Mouse (Mus musculus) cerebellum, adult 2 months (tissue): ENCODE results near the gene Srsf7. TPM values are rescaled to one million over a fixed set of nuclear protein-coding genes. Genes with fewer than 3 reads are reported as not detected.

Source experiments
- DNase-seq, 2 experiments: peaks; one replicate each; pipeline ENCODE4 v3.0.0; 2021
- H3K27ac ChIP-seq: fragments of 200-500 bp; 2 replicates; pipeline ENCODE4 v1.5.1; 2012; ENCODE audit warnings: low read length, control low read depth, inconsistent platforms; ENCODE audit not compliant: insufficient read depth
- H3K27me3 ChIP-seq: fragments of 200-500 bp; 2 replicates; pipeline ENCODE4 v1.6.1; 2012; ENCODE audit warnings: inconsistent platforms, mild to moderate bottlenecking, low read length, moderate library complexity; ENCODE audit not compliant: control insufficient read depth, insufficient read depth
- H3K4me1 ChIP-seq: fragments of 200-500 bp; 2 replicates; pipeline ENCODE4 v1.6.1; 2011; ENCODE audit warnings: low read length; ENCODE audit not compliant: control insufficient read depth, insufficient read depth
- H3K4me3 ChIP-seq: fragments of 200-500 bp; replicated peaks from 2 replicates; pipeline ENCODE3; 2011; ENCODE audit warnings: mild to moderate bottlenecking, low read depth, low read length, control low read depth; ENCODE audit not compliant: insufficient read depth
- CTCF ChIP-seq: fragments of 200-500 bp; IDR thresholded peaks from 2 replicates; pipeline ENCODE4 v1.5.1; 2011; ENCODE audit warnings: low read depth, mild to moderate bottlenecking, control low read depth, low read length, moderate library complexity, borderline replicate concordance; ENCODE audit not compliant: insufficient read depth
- POLR2A ChIP-seq: fragments of 200-500 bp; IDR thresholded peaks from 2 replicates; pipeline ENCODE4 v1.6.1; 2011; ENCODE audit warnings: low read length, control low read depth, borderline replicate concordance; ENCODE audit not compliant: insufficient read depth
- WGBS: fragments of 180-500 bp; shearing (Covaris S2); methylation state at CpG from one replicate; pipeline ENCODE4 v1.1.7; 2018; 5-methylcytosine and 5-hydroxymethylcytosine counted together
- polyA plus RNA-seq: library from polyadenylated mRNA; depleted of rRNA; stranded (reverse); fragments of >200 nt; gene quantifications from 2 replicates; pipeline ENCODE4 v1.2.3, GENCODE M21; 2012

The Srsf7 gene
- polyA plus RNA-seq, 1 experiment = 124 TPM

DNA sequence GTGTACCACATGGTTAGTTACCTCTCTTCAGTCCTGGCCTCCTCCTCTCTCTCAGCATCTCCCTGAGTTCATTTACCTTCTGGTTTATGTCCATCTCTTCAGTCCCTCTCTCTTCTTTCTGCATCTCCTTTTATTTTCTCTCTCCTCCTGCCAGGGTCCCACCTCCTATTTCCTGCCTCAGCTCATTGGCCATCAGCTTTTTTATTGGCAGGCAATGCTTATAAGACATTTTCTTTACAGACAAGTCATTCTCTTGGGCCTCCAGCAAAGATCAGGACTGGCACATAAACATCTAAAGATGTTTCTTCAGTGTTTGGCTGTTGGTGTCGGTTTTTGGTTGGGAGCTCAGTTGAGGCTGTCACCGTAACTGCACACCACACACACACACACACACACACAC, 33.4 kb downstream of the Srsf7 start:
- TF ChIP-seq CTCF = no peak
- no peak for TF ChIP-seq POLR2A

DNA sequence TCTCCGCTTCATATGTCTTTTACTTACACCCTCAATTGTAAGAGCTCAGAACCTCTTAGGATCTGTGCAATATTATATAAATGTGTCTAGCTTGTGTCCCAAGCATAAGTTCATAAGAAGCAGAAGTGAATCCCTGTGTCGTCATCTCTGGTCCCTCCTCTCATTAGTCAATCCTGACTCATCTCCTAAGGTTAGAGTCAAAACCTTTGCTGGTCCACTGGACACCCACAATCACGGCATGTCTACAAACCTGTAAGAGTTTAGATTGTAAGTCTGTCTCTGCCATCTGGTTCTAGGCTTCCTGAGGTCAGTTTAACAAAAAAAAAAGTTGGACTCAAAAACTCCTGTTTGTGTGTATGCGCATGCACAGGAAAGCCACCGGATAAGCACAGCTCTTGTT, 34.3 kb downstream of the Srsf7 start:
- Histone ChIP-seq H3K4me3 (no peak overlapping the region), H3K4me1 (peaks cover 25% of the 10 kb centered on the region), H3K27me3 (no peaks in the 10 kb centered on the region), H3K27ac (no peak overlapping the region)
- TF ChIP-seq CTCF (no peak), POLR2A (no peak)
- no peak for DNase-seq
- 94% methylated on average over 5 of the region's 5 CpGs for WGBS

More for the DNA sequence above, 33.4 kb downstream of the Srsf7 start:
- 98% methylated on average over 2 of the region's 2 CpGs for WGBS
- DNase-seq = no peak
- no peak overlapping the region for H3K27ac ChIP-seq
- no peaks in the 10 kb centered on the region for H3K27me3 ChIP-seq
- no peak overlapping the region for H3K4me3 ChIP-seq
- H3K4me1 ChIP-seq = peaks cover 16% of the 10 kb centered on the region

DNA sequence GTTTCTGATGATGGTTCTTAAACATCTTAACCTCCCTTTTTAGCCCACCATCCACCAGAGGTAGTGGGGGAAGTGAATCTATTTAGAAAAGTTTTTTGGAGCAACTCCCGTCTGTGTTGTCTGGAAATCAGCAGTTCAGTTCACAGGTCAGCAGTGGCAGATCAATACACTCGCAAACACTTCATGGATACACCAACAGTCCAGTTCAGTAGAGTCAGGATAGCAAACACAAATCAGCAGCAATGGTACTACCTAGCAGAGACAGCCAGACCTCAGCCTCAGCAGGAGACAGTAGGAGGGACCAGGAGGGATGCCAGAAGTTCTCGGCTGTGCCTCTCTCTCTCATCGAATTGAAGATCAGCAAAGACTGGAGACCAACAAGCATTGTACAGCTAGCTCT, 35.2 kb downstream of the Srsf7 start:
- Histone ChIP-seq H3K27ac (no peak overlapping the region), H3K4me3 (no peak overlapping the region), H3K27me3 (no peaks in the 10 kb centered on the region), H3K4me1 (peaks cover 33% of the 10 kb centered on the region)
- no peak for DNase-seq
- TF ChIP-seq POLR2A (no peak), CTCF (no peak)
- 61% methylated on average over 4 of the region's 4 CpGs for WGBS

DNA sequence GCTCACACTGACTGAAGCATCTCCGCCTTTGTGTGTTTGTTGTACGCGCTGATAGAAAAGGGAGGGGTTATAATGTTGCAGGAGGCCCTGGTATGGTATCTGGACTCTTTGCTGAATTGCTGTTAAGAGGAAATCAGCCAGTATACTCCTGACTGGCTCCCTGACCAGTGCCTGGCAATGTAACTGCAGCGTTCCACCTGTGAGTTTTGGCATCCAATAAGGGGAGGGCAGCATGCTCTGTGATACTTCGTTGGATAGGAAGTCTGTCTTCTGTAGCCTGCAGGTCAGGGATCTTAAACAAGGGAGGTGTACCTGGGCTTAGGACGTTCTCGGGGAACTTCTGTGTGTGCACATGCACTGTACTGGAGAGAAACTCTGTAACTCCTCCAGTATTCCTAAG, 36.2 kb downstream of the Srsf7 start:
- Histone ChIP-seq H3K27me3 (no peaks in the 10 kb centered on the region), H3K4me3 (no peak overlapping the region), H3K27ac (no peak overlapping the region), H3K4me1 (peaks cover 35% of the 10 kb centered on the region)
- TF ChIP-seq POLR2A = no peak
- TF ChIP-seq CTCF = no peak
- 18% methylated on average over 7 of the region's 7 CpGs for WGBS
- DNase-seq = peak; percentile 76 to 85

DNA sequence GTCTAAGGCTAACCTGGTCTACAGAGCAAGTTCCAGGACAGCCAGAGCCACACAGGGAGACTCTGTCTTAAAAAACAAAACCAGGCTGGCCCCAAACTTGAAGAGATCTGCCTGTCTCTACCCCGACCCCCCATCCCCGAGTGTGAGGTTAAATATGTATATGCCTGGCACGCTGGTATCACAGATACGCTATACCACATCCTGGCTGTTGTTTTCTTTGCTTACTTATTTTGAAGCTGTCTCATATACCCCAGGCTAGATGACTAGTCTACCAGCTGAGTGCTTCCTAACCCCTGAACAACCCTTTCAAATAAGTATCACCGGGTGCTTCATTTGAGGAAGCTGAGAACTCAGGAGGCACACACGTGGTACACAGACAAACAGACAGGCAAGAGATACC, 37.3 kb downstream of the Srsf7 start:
- TF ChIP-seq CTCF (no peak), POLR2A (no peak)
- 96% methylated on average over 6 of the region's 6 CpGs for WGBS

DNA sequence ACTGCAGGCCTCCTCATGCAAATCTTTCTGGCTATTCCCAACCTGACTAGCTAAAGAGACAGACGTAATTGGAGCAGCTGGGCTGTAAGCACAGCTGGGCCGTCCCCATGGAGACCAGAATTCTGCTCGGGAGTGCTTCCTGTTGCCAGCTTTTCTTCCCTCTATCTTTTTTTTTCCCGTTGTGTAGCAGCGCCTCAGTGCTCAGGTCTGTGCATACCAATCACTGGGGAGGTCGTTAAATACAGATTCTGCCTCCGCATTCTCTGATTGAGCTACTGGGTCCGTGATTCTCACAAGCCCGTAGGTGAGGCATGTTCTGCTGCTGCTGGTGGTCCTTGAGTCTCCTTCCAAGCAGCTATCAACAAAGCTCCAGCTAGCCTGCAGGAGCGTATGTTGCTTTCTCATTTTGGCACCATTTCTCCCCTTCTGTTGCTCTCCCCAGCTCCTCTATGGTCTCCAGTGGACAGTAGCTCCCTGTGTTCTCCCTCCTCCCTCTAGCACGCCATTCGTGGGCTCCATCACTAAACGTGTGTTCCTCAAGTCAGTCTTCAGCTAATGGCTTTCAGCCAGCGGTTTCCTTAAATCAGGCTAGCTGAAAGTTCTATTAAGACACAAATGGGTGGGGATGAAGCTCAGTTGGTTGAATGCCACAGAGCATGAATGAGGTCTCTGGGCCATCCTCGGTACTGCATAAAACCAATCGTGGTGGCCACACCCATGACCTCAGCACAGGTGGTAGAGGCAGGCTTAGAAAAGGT, 38.5 kb downstream of the Srsf7 start:
- peak; percentile 68 to 76 for DNase-seq
- Histone ChIP-seq H3K4me3 (peak overlapping the region; percentile 42), H3K27me3 (no peaks in the 10 kb centered on the region), H3K4me1 (peaks cover 49% of the 10 kb centered on the region), H3K27ac (peak overlapping the region; percentile 67; the same call in 1 of the 2 replicates)
- WGBS = 8% methylated on average over 16 of the region's 16 CpGs
- TF ChIP-seq CTCF (no peak), POLR2A (no peak)

More for the DNA sequence above, 37.3 kb downstream of the Srsf7 start:
- Histone ChIP-seq H3K4me3 (no peak overlapping the region), H3K27ac (no peak overlapping the region), H3K4me1 (peaks cover 43% of the 10 kb centered on the region), H3K27me3 (no peaks in the 10 kb centered on the region)
- no peak for DNase-seq

DNA sequence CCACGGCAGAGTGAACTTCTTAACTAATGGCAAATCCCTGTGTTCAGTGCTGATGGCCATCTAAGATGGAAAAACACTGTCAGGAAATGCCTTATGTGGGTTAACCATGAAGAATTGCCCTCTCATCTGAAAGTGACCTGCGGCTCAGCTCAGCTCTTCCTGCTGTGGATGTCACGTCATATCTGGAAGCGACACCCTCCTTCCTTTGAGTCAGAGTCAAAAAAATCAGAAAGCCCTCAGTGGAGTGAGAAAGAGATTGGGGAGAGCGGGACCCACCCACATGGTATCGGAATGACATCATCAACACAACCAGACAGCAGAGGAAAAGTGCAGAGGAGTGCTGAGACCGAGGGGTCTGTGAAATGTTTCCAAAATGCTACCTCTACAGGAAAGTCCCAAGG, 39.3 kb downstream of the Srsf7 start:
- TF ChIP-seq CTCF (no peak), POLR2A (no peak)
- no peak for DNase-seq
- Histone ChIP-seq H3K27ac (no peak overlapping the region), H3K4me3 (no peak overlapping the region), H3K4me1 (peaks cover 49% of the 10 kb centered on the region), H3K27me3 (no peaks in the 10 kb centered on the region)
- 81% methylated on average over 7 of the region's 7 CpGs for WGBS

DNA sequence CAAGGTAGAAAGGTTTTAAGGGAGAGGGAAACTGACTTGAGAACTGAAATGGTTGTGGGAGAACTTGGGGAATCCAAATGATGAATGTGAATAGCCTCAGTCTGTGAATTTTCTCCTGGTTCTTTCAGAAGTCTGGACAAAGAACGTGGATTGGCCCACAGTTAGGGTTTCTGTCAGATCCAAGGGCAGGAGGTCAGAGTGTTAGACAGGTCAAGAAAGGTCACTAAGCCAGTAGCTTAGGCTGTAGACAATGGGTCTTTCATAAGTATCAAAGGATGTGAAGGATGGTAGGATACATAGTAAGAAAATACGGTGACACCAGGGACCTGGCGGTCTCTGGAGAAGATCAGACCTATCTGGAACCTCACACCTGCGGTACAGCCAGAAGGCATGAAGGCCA, 39.7 kb downstream of the Srsf7 start:
- 94% methylated on average over 4 of the region's 4 CpGs for WGBS
- no peak for DNase-seq
- H3K27ac ChIP-seq = no peak overlapping the region
- H3K4me1 ChIP-seq = peaks cover 49% of the 10 kb centered on the region
- H3K27me3 ChIP-seq = no peaks in the 10 kb centered on the region
- H3K4me3 ChIP-seq = no peak overlapping the region
- no peak for TF ChIP-seq POLR2A
- TF ChIP-seq CTCF = no peak
